Mouse (Mus musculus): Measurements from ENCODE around the gene Hoxb5. TPM values are rescaled to one million over a fixed set of nuclear protein-coding genes. Genes with fewer than 3 reads are reported as not detected.

The Hoxb5 gene
- 2.6 TPM for polyA plus RNA-seq (2014; fragmentation: Illumina TruSeq; extraction: RNeasy Lipid Tissue Mini Kit (QIAGEN cat#74804); ENCODE audit: low read depth, low replicate concordance)

DNA sequence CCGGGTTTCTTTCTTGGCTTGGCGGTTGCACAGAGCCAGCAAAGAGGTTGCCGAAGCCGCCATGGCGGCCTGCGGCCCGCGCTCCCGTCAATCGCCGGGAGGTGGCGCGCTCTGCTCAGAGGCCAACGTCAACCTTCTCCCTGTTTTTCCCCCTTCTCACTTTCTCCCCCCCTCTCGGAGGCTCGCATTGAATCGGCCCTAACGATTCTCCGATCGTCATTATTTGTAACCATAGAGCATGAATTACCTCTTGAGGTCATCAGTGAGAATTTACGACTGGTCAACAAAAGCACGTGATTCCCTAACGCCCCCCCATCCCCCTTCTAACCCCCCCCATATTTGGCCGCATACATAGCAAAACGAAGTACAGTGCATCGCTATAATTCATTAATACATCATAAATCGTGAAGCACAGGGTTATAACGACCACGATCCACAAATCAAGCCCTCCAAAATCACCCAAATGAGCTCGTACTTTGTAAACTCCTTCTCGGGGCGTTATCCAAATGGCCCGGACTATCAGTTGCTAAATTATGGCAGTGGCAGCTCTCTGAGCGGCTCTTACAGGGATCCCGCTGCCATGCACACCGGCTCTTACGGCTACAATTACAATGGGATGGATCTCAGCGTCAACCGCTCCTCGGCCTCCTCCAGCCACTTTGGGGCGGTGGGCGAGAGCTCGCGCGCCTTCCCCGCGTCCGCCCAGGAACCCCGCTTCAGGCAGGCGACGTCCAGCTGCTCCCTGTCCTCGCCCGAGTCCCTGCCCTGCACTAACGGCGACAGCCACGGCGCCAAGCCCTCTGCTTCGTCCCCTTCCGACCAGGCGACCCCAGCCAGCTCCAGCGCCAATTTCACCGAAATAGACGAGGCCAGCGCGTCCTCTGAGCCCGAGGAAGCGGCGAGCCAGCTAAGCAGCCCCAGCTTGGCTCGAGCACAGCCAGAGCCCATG is at the start of gene Hoxb5:
TSS of gene Hoxb5 (plus strand) at position 186 of the 949 bp plus-strand sequence.

DNA sequence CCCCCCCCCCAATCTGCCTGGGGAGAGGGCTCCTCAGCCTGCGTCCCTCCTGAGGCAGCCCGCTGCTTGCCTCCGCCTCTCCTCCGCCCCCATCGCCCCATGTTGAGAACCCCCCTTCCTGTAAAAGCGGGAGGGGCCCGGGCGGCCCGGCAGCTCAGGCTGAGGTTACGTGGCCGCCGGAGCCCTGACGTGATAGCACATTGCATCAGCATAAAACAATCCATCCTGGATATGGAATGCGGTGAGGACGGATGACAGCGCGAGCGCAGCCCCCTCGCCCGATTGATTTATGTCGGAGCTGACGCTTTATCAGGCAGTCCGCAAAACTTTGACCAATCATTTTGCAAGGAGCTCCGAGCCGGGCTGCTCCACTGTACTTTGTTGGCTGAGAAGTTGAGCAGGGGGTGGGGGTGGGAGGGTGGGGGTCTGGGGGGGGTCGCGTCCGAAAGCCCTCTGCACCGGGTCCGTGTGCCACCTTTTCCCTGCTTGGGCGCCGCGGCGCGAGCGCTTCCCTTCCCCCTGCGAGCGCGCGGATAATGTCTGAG is 32.1 kb upstream of the Hoxb5 start, which contains the start of gene Hoxb9:
TSS of gene Hoxb9 (plus strand) at position 462 of the 545 bp plus-strand sequence.

DNA sequence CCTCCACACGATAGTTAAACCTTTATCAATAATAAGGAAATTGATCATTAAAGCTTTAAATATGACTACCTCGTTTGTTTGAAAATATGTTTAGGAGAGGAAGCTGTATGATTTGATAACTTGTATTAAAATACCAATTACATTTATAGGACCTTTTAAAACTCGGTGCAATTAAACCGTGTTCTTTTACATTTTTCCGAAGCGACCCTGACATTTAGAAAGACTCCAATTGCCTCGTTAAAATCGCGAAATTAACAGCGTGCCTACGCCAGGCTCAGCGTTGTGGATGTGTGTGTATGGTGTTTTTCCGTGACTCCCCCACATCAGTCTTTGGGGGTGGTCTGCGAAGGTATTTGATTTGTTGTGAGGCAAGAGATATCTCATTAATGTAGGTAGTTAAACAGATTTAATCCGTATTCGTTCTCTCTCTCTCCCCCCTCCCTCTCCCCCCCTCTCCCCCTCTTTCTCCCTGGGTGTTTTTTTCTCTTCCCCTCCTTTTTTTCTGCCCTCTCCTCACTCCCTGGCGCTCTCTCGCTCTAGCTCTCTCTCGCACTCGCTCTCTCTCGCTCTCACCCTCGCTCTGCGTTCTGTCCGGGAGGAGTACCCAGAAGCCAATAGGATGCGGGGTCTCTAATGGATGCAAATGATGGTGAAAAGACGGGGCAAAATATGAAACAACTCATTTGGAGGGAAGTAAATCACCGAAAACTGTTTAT is 21.1 kb upstream of the Hoxb5 start, which contains the start of gene Hoxb8:
TSS of gene Hoxb8 (plus strand) at position 51 of the 716 bp plus-strand sequence.

DNA sequence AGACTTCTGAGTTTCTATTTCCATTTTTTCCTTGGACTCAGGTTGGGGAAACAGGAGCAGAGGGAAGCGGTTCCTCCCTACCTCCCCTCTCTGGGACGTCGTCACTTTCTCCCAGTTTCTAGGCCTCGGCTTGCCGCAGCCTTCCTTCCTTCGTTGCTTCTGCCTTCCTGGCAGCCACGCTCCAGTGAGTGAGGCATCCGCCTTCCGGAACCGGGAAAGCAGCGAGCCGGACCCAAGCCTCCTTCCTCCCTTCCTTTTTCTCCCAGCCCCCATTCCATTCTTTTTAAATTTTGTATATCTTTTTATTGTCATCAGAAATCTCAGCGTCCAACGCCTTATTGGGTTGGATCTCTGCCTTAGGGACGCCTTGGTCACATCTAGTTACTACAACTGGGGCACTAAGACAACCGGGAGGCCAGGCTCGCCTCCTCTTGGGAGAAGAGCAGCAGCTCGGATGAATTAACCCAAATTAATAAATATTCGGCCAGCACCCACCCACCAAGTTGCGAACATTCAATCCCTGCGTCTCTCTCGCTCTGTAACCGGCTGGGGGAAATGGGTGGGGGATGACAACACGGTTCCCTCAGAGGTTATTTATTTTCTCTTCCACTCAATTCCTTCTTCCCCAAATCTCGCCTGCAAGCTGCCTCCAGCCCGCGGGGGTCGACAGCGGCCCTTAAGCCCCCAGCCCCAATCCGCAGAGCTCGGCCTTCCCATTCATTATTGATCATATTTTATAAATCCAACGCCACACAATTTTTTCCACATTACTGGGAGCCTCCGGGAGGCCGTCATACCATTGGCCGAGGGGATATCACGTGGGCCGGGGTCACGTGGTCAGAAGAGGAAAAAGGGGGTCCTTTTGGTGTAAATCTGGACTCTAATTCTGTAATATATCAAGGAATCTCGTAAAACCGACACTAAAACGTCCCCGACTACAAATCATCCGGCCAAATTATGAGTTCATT is 17.1 kb upstream of the Hoxb5 start, which contains the start of gene Hoxb7:
TSS of gene Hoxb7 (plus strand) at position 853 of the 968 bp plus-strand sequence.

GRCm38 (mm10) chr11:96291681-96292564 is 11.2 kb upstream of the Hoxb5 start, which contains the start of gene Hoxb6:
Gene Hoxb6 (plus strand): TSS chr11:96292476.

DNA sequence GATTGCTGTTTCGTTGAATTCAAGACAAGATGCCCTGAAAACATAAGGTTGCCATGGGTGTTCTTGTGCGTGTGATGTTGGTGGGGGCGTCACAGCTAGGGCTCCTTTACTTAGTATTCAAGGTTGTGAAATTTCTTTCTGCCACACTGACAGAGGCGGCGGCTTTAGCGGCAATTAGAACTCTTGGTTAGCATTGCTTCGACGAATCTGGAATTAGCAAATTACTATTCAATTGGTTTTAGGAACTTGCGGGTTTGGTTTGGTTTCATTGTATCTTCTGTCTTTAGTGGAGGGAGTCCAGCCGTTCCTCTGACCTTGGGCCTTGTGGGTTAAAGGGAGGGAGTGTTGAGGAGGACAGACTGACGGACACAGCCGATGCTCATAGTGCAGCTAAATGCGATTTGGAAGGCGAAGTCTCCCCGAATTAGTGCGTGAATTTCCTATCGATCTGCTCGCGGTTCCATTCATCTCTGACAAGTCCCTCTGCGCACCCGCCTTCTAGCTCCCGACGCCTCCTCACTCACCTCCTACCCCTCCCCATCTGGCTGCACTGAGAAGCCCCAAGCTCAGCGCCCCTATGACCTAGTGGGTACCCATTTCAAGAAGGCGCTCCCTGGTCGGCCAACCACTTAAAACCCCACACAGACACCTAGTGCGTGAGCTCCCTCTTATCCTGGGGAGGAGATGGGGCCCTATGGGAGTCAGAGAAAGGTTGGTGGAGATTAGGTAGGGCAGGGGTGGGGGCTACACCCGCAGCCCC is 14.7 kb downstream of the Hoxb5 start, which contains the start of gene Hoxb4:
TSS of gene Hoxb4 (plus strand) at position 660 of the 760 bp plus-strand sequence.

DNA sequence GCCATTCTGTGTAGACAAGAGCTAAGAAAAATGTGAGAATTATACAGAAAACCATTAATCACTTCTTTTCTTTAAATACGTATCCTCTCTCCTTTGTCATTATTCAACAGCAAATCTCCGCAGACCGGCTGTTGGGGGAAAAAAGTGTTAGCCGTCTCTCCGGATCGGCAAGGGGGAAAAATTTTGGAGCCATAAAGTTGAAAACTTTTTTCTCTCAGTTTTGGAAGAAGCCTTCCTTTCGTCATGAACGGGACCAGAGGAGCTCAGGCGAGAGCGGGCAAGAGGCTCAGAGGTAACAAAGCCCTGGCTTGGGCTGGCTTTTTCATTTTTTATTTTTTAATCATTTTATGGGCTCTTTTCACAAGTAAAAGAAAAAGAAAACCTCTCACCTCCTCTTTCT is 20.0 kb downstream of the Hoxb5 start, which contains the start of gene Hoxb3:
TSS of gene Hoxb3 (plus strand) at position 173 of the 400 bp plus-strand sequence.

GRCm38 (mm10) chr11:96350341-96350624 is 47.1 kb downstream of the Hoxb5 start, which contains the start of gene Hoxb2:
Gene Hoxb2 (plus strand): TSS chr11:96350525.

Other genes starting within 250 kb of the Hoxb5 start
- gene Ube2z, start 237.9 kb upstream of the Hoxb5 start, polyA plus RNA-seq (2014; fragmentation: Illumina TruSeq; extraction: RNeasy Lipid Tissue Mini Kit (QIAGEN cat#74804); ENCODE audit: low read depth, low replicate concordance): 26.5 TPM
- 4.0 TPM for gene Atp5g1, start 227.7 kb upstream of the Hoxb5 start, polyA plus RNA-seq (2014; fragmentation: Illumina TruSeq; extraction: RNeasy Lipid Tissue Mini Kit (QIAGEN cat#74804); ENCODE audit: low read depth, low replicate concordance)
- gene Calcoco2, start 191.4 kb upstream of the Hoxb5 start, polyA plus RNA-seq (2014; fragmentation: Illumina TruSeq; extraction: RNeasy Lipid Tissue Mini Kit (QIAGEN cat#74804); ENCODE audit: low read depth, low replicate concordance): not detected
- 24.0 TPM for gene Ttll6, start 169.6 kb upstream of the Hoxb5 start, polyA plus RNA-seq (2014; fragmentation: Illumina TruSeq; extraction: RNeasy Lipid Tissue Mini Kit (QIAGEN cat#74804); ENCODE audit: low read depth, low replicate concordance)
- 39.6 TPM for gene Hoxb13, start 109.0 kb upstream of the Hoxb5 start, polyA plus RNA-seq (2014; fragmentation: Illumina TruSeq; extraction: RNeasy Lipid Tissue Mini Kit (QIAGEN cat#74804); ENCODE audit: low read depth, low replicate concordance)
- 92.7 TPM for gene Hoxb9, start 31.9 kb upstream of the Hoxb5 start, polyA plus RNA-seq (2014; fragmentation: Illumina TruSeq; extraction: RNeasy Lipid Tissue Mini Kit (QIAGEN cat#74804); ENCODE audit: low read depth, low replicate concordance)
- gene Hoxb8, start 21.4 kb upstream of the Hoxb5 start, polyA plus RNA-seq (2014; fragmentation: Illumina TruSeq; extraction: RNeasy Lipid Tissue Mini Kit (QIAGEN cat#74804); ENCODE audit: low read depth, low replicate concordance): 0.25 TPM
- 2.6 TPM for gene Hoxb7, start 16.7 kb upstream of the Hoxb5 start, polyA plus RNA-seq (2014; fragmentation: Illumina TruSeq; extraction: RNeasy Lipid Tissue Mini Kit (QIAGEN cat#74804); ENCODE audit: low read depth, low replicate concordance)
- 2.7 TPM for gene Hoxb6, start 10.9 kb upstream of the Hoxb5 start, polyA plus RNA-seq (2014; fragmentation: Illumina TruSeq; extraction: RNeasy Lipid Tissue Mini Kit (QIAGEN cat#74804); ENCODE audit: low read depth, low replicate concordance)
- gene Hoxb4, start 14.9 kb downstream of the Hoxb5 start, polyA plus RNA-seq (2014; fragmentation: Illumina TruSeq; extraction: RNeasy Lipid Tissue Mini Kit (QIAGEN cat#74804); ENCODE audit: low read depth, low replicate concordance): 2.0 TPM
- gene Hoxb3, start 20.0 kb downstream of the Hoxb5 start, polyA plus RNA-seq (2014; fragmentation: Illumina TruSeq; extraction: RNeasy Lipid Tissue Mini Kit (QIAGEN cat#74804); ENCODE audit: low read depth, low replicate concordance): 5.5 TPM
- 2.6 TPM for gene Hoxb2, start 47.2 kb downstream of the Hoxb5 start, polyA plus RNA-seq (2014; fragmentation: Illumina TruSeq; extraction: RNeasy Lipid Tissue Mini Kit (QIAGEN cat#74804); ENCODE audit: low read depth, low replicate concordance)
- gene Hoxb1, start 62.4 kb downstream of the Hoxb5 start, polyA plus RNA-seq (2014; fragmentation: Illumina TruSeq; extraction: RNeasy Lipid Tissue Mini Kit (QIAGEN cat#74804); ENCODE audit: low read depth, low replicate concordance): not detected
- gene Skap1, start 161.3 kb downstream of the Hoxb5 start, polyA plus RNA-seq (2014; fragmentation: Illumina TruSeq; extraction: RNeasy Lipid Tissue Mini Kit (QIAGEN cat#74804); ENCODE audit: low read depth, low replicate concordance): 0.95 TPM

Measured in sigmoid colon, adult 10 weeks (tissue).